Mouse (Mus musculus): ENCODE measurements at regions not wholly inside any gene's neighbourhood (a gene's known extent, or its start where the extent isn't known, plus 50 kb on each side); places are given as distances from the start of the nearest gene placed in this dataset.

GRCm38 (mm10) chr9:33180066-33180465 is 544.0 kb downstream of the Ets1 start:
- H3K36me3 ChIP-seq (replicated peaks; ENCODE audit: insufficient read depth, low read length): no peaks in the 10 kb centered on the region
- TF ChIP-seq CTCF (IDR thresholded peaks at IDR 0.05; ENCODE audit: low read depth) (no peak), EP300 (IDR thresholded peaks at IDR 0.05; ENCODE audit: low read depth) (no peak)
- H3K9ac ChIP-seq (replicated peaks): no peak overlapping the region
- H3K9me3 ChIP-seq (ENCODE audit: low read length): no peaks in the 10 kb centered on the region
- H3K27ac ChIP-seq (ENCODE audit: low read depth): no peak overlapping the region
- H3K4me3 ChIP-seq (ENCODE audit: low read depth, low read length): no peak overlapping the region
- H3K27me3 ChIP-seq (ENCODE audit: insufficient read depth, low read length): no peaks in the 10 kb centered on the region
- no peaks in the 10 kb centered on the region for H3K4me1 ChIP-seq (ENCODE audit: insufficient read depth)
- DNase-seq (no peak), ATAC-seq (no peak)
- H3K4me2 ChIP-seq (ENCODE audit: low read depth, low read length): no peak overlapping the region

GRCm38 (mm10) chr9:33187187-33187586 is 551.2 kb downstream of the Ets1 start:
- Histone ChIP-seq H3K4me2 (ENCODE audit: low read depth, low read length) (no peak overlapping the region), H3K4me1 (ENCODE audit: insufficient read depth) (no peaks in the 10 kb centered on the region), H3K36me3 (replicated peaks; ENCODE audit: insufficient read depth, low read length) (no peaks in the 10 kb centered on the region), H3K27ac (ENCODE audit: low read depth) (no peak overlapping the region), H3K27me3 (ENCODE audit: insufficient read depth, low read length) (no peaks in the 10 kb centered on the region), H3K9ac (replicated peaks) (no peak overlapping the region), H3K4me3 (ENCODE audit: low read depth, low read length) (no peak overlapping the region), H3K9me3 (ENCODE audit: low read length) (no peaks in the 10 kb centered on the region)
- TF ChIP-seq CTCF (IDR thresholded peaks at IDR 0.05; ENCODE audit: low read depth): no peak
- no peak for TF ChIP-seq EP300 (IDR thresholded peaks at IDR 0.05; ENCODE audit: low read depth)
- ATAC-seq (no peak), DNase-seq (no peak)
- WGBS (ENCODE audit: insufficient replicate concordance): 80% methylated on average over 3 of the region's 3 CpGs

- no peaks in the 10 kb centered on the region for H3K27me3 ChIP-seq (ENCODE audit: insufficient read depth, low read length)
- ATAC-seq (no peak), DNase-seq (no peak)
- no peak overlapping the region for H3K4me3 ChIP-seq (ENCODE audit: low read depth, low read length)
- H3K4me1 ChIP-seq (ENCODE audit: insufficient read depth): no peaks in the 10 kb centered on the region
- H3K27ac ChIP-seq (ENCODE audit: low read depth): no peak overlapping the region
- H3K36me3 ChIP-seq (replicated peaks; ENCODE audit: insufficient read depth, low read length): no peaks in the 10 kb centered on the region
- H3K4me2 ChIP-seq (ENCODE audit: low read depth, low read length): no peak overlapping the region
- WGBS (ENCODE audit: insufficient replicate concordance): 72% methylated on average over 2 of the region's 2 CpGs
- H3K9me3 ChIP-seq (ENCODE audit: low read length): no peaks in the 10 kb centered on the region
- H3K9ac ChIP-seq (replicated peaks): no peak overlapping the region
- TF ChIP-seq EP300 (IDR thresholded peaks at IDR 0.05; ENCODE audit: low read depth): no peak
- no peak for TF ChIP-seq CTCF (IDR thresholded peaks at IDR 0.05; ENCODE audit: low read depth)
Observed at GRCm38 (mm10) chr9:33209083-33209482, 573.1 kb downstream of the Ets1 start.

- no peak for TF ChIP-seq EP300 (IDR thresholded peaks at IDR 0.05; ENCODE audit: low read depth)
- no peak for TF ChIP-seq CTCF (IDR thresholded peaks at IDR 0.05; ENCODE audit: low read depth)
Observed at GRCm38 (mm10) chr9:33214523-33214922, 578.5 kb downstream of the Ets1 start.

GRCm38 (mm10) chr9:33220981-33221380 is 585.0 kb downstream of the Ets1 start:
- H3K9me3 ChIP-seq (ENCODE audit: low read length): no peaks in the 10 kb centered on the region
- no peaks in the 10 kb centered on the region for H3K36me3 ChIP-seq (replicated peaks; ENCODE audit: insufficient read depth, low read length)
- TF ChIP-seq EP300 (IDR thresholded peaks at IDR 0.05; ENCODE audit: low read depth) (no peak), CTCF (IDR thresholded peaks at IDR 0.05; ENCODE audit: low read depth) (no peak)
- no peak for DNase-seq
- H3K27ac ChIP-seq (ENCODE audit: low read depth): no peak overlapping the region
- no peak overlapping the region for H3K4me3 ChIP-seq (ENCODE audit: low read depth, low read length)
- no peaks in the 10 kb centered on the region for H3K27me3 ChIP-seq (ENCODE audit: insufficient read depth, low read length)
- 72% methylated on average over 4 of the region's 4 CpGs for WGBS (ENCODE audit: insufficient replicate concordance)
- no peak overlapping the region for H3K9ac ChIP-seq (replicated peaks)
- H3K4me2 ChIP-seq (ENCODE audit: low read depth, low read length): no peak overlapping the region
- H3K4me1 ChIP-seq (ENCODE audit: insufficient read depth): no peaks in the 10 kb centered on the region
- ATAC-seq: no peak

More at GRCm38 (mm10) chr9:33214523-33214922, 578.5 kb downstream of the Ets1 start:
- DNase-seq: no peak
- no peak overlapping the region for H3K4me3 ChIP-seq (ENCODE audit: low read depth, low read length)
- H3K36me3 ChIP-seq (replicated peaks; ENCODE audit: insufficient read depth, low read length): no peaks in the 10 kb centered on the region
- no peak overlapping the region for H3K4me2 ChIP-seq (ENCODE audit: low read depth, low read length)
- H3K27ac ChIP-seq (ENCODE audit: low read depth): no peak overlapping the region
- WGBS (ENCODE audit: insufficient replicate concordance): 63% methylated on average over 1 of the region's 1 CpGs
- no peaks in the 10 kb centered on the region for H3K4me1 ChIP-seq (ENCODE audit: insufficient read depth)
- no peaks in the 10 kb centered on the region for H3K9me3 ChIP-seq (ENCODE audit: low read length)
- H3K9ac ChIP-seq (replicated peaks): no peak overlapping the region
- H3K27me3 ChIP-seq (ENCODE audit: insufficient read depth, low read length): no peaks in the 10 kb centered on the region
- ATAC-seq: no peak

GRCm38 (mm10) chr9:33222066-33222805 is 586.2 kb downstream of the Ets1 start:
- TF ChIP-seq CTCF (IDR thresholded peaks at IDR 0.05; ENCODE audit: low read depth): no peak
- no peak for TF ChIP-seq EP300 (IDR thresholded peaks at IDR 0.05; ENCODE audit: low read depth)
- WGBS (ENCODE audit: insufficient replicate concordance): 76% methylated on average over 11 of the region's 11 CpGs
- H3K36me3 ChIP-seq (replicated peaks; ENCODE audit: insufficient read depth, low read length): no peaks in the 10 kb centered on the region

More at GRCm38 (mm10) chr9:33222066-33222805, 586.2 kb downstream of the Ets1 start:
- no peak overlapping the region for H3K27ac ChIP-seq (ENCODE audit: low read depth)
- H3K27me3 ChIP-seq (ENCODE audit: insufficient read depth, low read length): no peaks in the 10 kb centered on the region
- no peaks in the 10 kb centered on the region for H3K4me1 ChIP-seq (ENCODE audit: insufficient read depth)
- DNase-seq (no peak), ATAC-seq (no peak)
- H3K4me2 ChIP-seq (ENCODE audit: low read depth, low read length): no peak overlapping the region
- H3K9ac ChIP-seq (replicated peaks): no peak overlapping the region
- H3K9me3 ChIP-seq (ENCODE audit: low read length): no peaks in the 10 kb centered on the region
- H3K4me3 ChIP-seq (ENCODE audit: low read depth, low read length): no peak overlapping the region

All from liver, postnatal 0 days (tissue).